Mouse (Mus musculus): ENCODE results near the gene Zbtb38. TPM values are rescaled to one million over a fixed set of nuclear protein-coding genes. Genes with fewer than 3 reads are reported as not detected.
A peak's percentile ranks its signal among the peaks of the same experiment; 100 is the strongest.

Zbtb38 gene
- polyA plus RNA-seq, 1 experiment = 14.8 TPM

DNA sequence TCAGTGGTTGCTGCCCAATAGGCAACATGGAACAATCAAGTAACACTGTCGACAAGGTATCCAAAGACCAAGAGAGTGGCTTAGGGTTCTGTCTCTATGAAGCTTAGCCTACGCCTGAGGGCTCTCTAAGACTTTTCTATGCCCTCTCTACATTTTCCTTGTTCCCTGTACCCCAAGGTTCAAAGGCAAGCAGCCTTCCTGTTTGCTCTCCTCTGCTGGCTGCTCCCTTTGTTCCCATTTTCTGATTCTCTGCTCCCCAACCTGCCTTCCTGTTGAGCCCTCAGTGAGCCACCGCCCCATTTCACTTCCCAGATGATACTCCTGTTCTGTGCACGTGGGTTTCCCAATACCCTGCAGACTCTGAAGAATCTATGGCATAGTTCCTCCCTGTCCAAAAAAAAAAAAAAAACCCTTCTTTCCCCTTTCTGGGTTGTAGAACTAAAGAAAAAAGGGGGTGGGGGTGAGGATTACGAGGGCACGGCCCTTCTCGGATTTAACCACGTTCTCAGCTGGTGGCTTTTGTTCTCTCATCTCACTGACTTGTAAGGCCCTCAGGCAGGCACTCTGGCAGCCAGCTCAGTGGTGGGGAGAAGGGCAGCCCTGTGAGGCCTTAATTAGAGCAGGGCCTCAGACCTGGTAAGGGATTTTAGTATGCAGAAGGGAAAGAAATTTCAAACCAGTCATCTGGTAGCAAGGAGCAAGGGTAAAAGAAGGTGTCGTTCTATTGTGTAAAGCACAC lies 26.9 kb downstream of the Zbtb38 start:
- no peaks in the 10 kb centered on the region; the same call in 1 of the 2 replicates for H3K4me1 ChIP-seq (ENCODE audit: control insufficient read depth, insufficient read depth, low read length)
- H3K27ac ChIP-seq (ENCODE audit: control insufficient read depth, insufficient read depth, low read depth, low read length, poor library complexity) = no peak overlapping the region
- no peak for TF ChIP-seq CTCF (IDR thresholded peaks at IDR 0.05; ENCODE audit: control insufficient read depth, insufficient read depth, low read length)
- 51% methylated on average over 9 of the region's 9 CpGs for WGBS
- no peak overlapping the region for H3K4me3 ChIP-seq (replicated peaks; ENCODE audit: control insufficient read depth, low read depth, low read length)

DNA sequence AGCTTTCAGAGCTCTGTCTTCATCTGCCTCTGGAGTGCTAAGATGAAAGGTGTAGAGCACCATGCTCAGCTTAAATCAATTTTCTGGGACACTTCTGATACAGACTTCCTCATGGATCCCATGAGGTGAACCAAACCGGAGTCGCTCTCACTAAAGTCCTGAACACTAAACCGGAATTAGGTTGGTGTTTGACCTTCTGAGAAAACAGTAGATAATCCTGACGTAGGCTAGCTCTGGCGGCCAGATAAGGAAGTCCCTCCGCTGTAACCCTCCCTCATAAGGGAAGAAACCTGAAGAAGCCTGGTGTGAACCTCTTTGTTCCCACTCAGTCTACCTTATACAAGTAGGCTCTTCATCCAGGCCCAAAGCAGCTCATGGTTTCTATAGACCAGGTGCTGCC lies 29.0 kb downstream of the Zbtb38 start:
- TF ChIP-seq CTCF (IDR thresholded peaks at IDR 0.05; ENCODE audit: control insufficient read depth, insufficient read depth, low read length) = no peak
- TF ChIP-seq POLR2A (IDR thresholded peaks at IDR 0.05; ENCODE audit: borderline replicate concordance, control insufficient read depth, low read depth, low read length) = no peak
- Histone ChIP-seq H3K4me1 (ENCODE audit: control insufficient read depth, insufficient read depth, low read length) (no peaks in the 10 kb centered on the region; the same call in 1 of the 2 replicates), H3K4me3 (replicated peaks; ENCODE audit: control insufficient read depth, low read depth, low read length) (no peak overlapping the region), H3K27ac (ENCODE audit: control insufficient read depth, insufficient read depth, low read depth, low read length, poor library complexity) (no peak overlapping the region)
- WGBS = 58% methylated on average over 6 of the region's 6 CpGs

DNA sequence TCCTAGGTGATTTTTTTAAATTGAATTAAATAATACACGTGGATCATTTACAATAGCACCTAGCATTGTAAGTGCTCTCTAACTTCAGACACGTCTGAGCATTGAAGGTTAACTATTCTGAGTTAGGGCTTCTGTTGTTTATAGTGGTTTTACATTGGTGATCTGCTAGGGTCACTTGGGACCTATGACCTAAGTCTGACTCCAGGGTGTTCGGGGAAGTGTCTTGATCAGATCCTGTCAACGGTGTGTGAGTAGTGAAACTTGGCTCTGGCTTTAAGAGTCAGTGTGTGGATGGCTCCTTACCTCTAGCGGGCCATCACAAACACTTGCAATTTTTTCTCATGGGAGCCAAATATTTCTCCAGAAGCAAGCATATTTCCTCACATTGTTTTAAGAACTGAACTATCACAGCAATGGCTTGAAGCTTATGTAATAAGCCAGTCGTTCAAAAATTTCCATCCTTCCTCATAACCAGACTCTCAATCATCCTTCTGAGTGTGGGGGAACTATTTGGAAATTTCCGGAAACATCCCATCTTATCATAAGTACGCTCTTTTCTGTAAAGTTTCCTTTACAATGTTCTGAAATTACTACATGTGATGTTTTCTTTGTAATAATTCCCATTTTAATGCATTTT lies 31.4 kb downstream of the Zbtb38 start:
- 54% methylated on average over 8 of the region's 8 CpGs for whole genome bisulfite sequencing
- H3K27ac ChIP-seq (ENCODE audit: control insufficient read depth, insufficient read depth, low read depth, low read length, poor library complexity) = no peak overlapping the region
- no peak overlapping the region for H3K4me3 ChIP-seq (replicated peaks; ENCODE audit: control insufficient read depth, low read depth, low read length)
- H3K4me1 ChIP-seq (ENCODE audit: control insufficient read depth, insufficient read depth, low read length) = no peaks in the 10 kb centered on the region; the same call in none of the 2 replicates
- TF ChIP-seq CTCF (IDR thresholded peaks at IDR 0.05; ENCODE audit: control insufficient read depth, insufficient read depth, low read length) (no peak), POLR2A (IDR thresholded peaks at IDR 0.05; ENCODE audit: borderline replicate concordance, control insufficient read depth, low read depth, low read length) (no peak)

- no peak for TF ChIP-seq CTCF (IDR thresholded peaks at IDR 0.05; ENCODE audit: control insufficient read depth, insufficient read depth, low read length)
- TF ChIP-seq POLR2A (IDR thresholded peaks at IDR 0.05; ENCODE audit: borderline replicate concordance, control insufficient read depth, low read depth, low read length) = no peak
- Histone ChIP-seq H3K4me3 (replicated peaks; ENCODE audit: control insufficient read depth, low read depth, low read length) (no peak overlapping the region), H3K4me1 (ENCODE audit: control insufficient read depth, insufficient read depth, low read length) (no peaks in the 10 kb centered on the region; the same call in none of the 2 replicates), H3K27ac (ENCODE audit: control insufficient read depth, insufficient read depth, low read depth, low read length, poor library complexity) (no peak overlapping the region)
- WGBS = 47% methylated on average over 11 of the region's 11 CpGs
Measured at GRCm38 (mm10) chr9:96720510-96721162, 32.0 kb downstream of the Zbtb38 start.

- WGBS = under 1% methylated on average over 85 of the region's 85 CpGs
- Histone ChIP-seq H3K4me1 (ENCODE audit: control insufficient read depth, insufficient read depth, low read length) (no peaks in the 10 kb centered on the region; the same call in none of the 2 replicates), H3K4me3 (replicated peaks; ENCODE audit: control insufficient read depth, low read depth, low read length) (peak overlapping the region; percentile 87), H3K27ac (ENCODE audit: control insufficient read depth, insufficient read depth, low read depth, low read length, poor library complexity) (peak overlapping the region; percentile 99)
- TF ChIP-seq CTCF (IDR thresholded peaks at IDR 0.05; ENCODE audit: control insufficient read depth, insufficient read depth, low read length) = no peak
- peak; percentile 57; the same call in 1 of the 2 replicates for TF ChIP-seq POLR2A (IDR thresholded peaks at IDR 0.05; ENCODE audit: borderline replicate concordance, control insufficient read depth, low read depth, low read length)
Measured at GRCm38 (mm10) chr9:96719408-96720158, 33.0 kb downstream of the Zbtb38 start.

DNA sequence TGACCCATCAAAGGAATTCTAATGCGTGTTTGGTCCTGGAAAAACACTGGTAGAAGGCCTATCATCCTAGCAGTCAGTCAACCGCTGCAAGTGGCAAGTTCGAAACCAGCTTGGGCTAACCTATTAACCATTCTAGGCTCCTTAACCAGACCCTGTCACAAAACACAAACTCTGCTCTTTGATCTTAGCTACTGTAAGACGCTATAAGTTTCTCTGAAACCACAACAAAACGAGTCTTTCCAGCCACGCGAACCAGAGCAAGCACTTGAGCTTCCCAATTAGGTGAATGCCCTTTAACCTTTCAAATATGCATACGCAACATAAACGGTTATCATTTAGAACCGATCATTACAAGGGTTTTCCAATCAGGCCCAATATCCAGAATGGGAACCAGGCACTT lies 33.7 kb downstream of the Zbtb38 start:
- WGBS = 25% methylated on average over 10 of the region's 10 CpGs
- Histone ChIP-seq H3K4me3 (replicated peaks; ENCODE audit: control insufficient read depth, low read depth, low read length) (peak overlapping the region; percentile 87), H3K27ac (ENCODE audit: control insufficient read depth, insufficient read depth, low read depth, low read length, poor library complexity) (peak overlapping the region; percentile 99; the same call in 1 of the 2 replicates), H3K4me1 (ENCODE audit: control insufficient read depth, insufficient read depth, low read length) (peaks cover 3% of the 10 kb centered on the region)
- no peak for TF ChIP-seq CTCF (IDR thresholded peaks at IDR 0.05; ENCODE audit: control insufficient read depth, insufficient read depth, low read length)
- no peak for TF ChIP-seq POLR2A (IDR thresholded peaks at IDR 0.05; ENCODE audit: borderline replicate concordance, control insufficient read depth, low read depth, low read length)

GRCm38 (mm10) chr9:96718402-96718798 lies 34.2 kb downstream of the Zbtb38 start:
- TF ChIP-seq POLR2A (IDR thresholded peaks at IDR 0.05; ENCODE audit: borderline replicate concordance, control insufficient read depth, low read depth, low read length) = no peak
- no peak for TF ChIP-seq CTCF (IDR thresholded peaks at IDR 0.05; ENCODE audit: control insufficient read depth, insufficient read depth, low read length)
- no peak overlapping the region for H3K27ac ChIP-seq (ENCODE audit: control insufficient read depth, insufficient read depth, low read depth, low read length, poor library complexity)
- 60% methylated on average over 8 of the region's 8 CpGs for WGBS
- peaks cover 3% of the 10 kb centered on the region for H3K4me1 ChIP-seq (ENCODE audit: control insufficient read depth, insufficient read depth, low read length)
- H3K4me3 ChIP-seq (replicated peaks; ENCODE audit: control insufficient read depth, low read depth, low read length) = no peak overlapping the region
